Mouse (Mus musculus): ENCODE results near the gene Cmtm8. TPM values are rescaled to one million over a fixed set of nuclear protein-coding genes. Genes with fewer than 3 reads are reported as not detected.

Cmtm8 gene
- polyA plus RNA-seq, 1 experiment from 2014 or later: 13.2 TPM

GRCm38 (mm10) chr9:114785432-114786125 is 58.4 kb downstream of the Cmtm8 start:
- ATAC-seq (ENCODE audit: insufficient number of reproducible peaks, insufficient read depth, low FRiP score, low TSS enrichment, low read depth): no peak
- Histone ChIP-seq H3K27ac (peak overlapping the region; percentile 74), H3K27me3 (no peaks in the 10 kb centered on the region), H3K4me3 (no peak overlapping the region), H3K9me3 (0 out of 2 replicates have a peak, but pooled peaks cover 3% of the 10 kb centered on the region), H3K9ac (peak overlapping the region; percentile 17; the same call in 1 of the 2 replicates), H3K36me3 (no peaks in the 10 kb centered on the region), H3K4me1 (peaks cover 10% of the 10 kb centered on the region), H3K4me2 (peak overlapping the region; percentile 12; the same call in 1 of the 2 replicates)
- WGBS: 11% methylated on average over 16 of the region's 16 CpGs

DNA sequence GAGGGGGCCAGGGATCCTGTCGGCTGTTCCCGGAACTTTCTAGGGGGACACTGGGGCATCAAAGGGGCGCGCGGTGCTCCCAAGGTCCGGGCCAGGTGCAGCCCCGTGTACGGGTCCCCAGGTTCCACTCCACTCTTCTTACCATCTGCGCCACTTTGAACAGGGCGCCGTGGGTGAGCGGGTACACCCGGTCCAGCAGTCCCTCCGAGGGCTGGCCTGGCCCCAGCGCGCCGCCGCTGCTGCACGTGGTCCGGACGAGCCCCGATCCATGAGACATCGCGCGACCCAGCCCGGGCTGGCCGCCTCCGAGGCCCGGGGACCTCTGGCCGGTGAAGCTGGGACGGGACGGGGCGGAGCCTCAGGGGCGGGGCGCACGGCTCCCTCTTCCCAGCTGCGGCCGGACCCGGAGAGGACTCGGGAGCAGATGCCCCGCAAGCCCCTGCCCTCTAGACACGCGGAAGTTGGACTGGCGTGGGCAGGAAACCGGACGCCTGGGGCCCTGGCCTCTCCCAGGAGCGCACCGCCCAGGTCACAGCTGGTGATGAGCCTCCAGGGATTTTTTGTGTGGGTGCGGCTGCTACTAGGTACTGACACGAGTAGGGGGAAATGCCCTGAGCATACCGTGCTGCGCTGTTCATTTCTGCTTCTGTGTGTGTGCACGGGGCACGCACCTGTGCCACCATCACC is 62.3 kb downstream of the Cmtm8 start, which contains the start of gene Cmtm7:
Gene Cmtm7, minus strand, starts transcription at position 331 of the 687 bp plus-strand sequence.
- Histone ChIP-seq H3K9ac (peak within 1 kb of the TSS; percentile 88), H3K9me3 (no peaks in the 10 kb centered on the region), H3K4me1 (peaks cover 20% of the 10 kb centered on the region), H3K27me3 (no peaks in the 10 kb centered on the region), H3K4me2 (peak within 1 kb of the TSS; percentile 90), H3K36me3 (no peaks in the 10 kb centered on the region), H3K4me3 (peak within 1 kb of the TSS; percentile 71), H3K27ac (peak within 1 kb of the TSS; percentile 90)
- peak; percentile 73 for ATAC-seq (ENCODE audit: insufficient number of reproducible peaks, insufficient read depth, low FRiP score, low TSS enrichment, low read depth)
- WGBS: under 1% methylated on average over 54 of the region's 54 CpGs

DNA sequence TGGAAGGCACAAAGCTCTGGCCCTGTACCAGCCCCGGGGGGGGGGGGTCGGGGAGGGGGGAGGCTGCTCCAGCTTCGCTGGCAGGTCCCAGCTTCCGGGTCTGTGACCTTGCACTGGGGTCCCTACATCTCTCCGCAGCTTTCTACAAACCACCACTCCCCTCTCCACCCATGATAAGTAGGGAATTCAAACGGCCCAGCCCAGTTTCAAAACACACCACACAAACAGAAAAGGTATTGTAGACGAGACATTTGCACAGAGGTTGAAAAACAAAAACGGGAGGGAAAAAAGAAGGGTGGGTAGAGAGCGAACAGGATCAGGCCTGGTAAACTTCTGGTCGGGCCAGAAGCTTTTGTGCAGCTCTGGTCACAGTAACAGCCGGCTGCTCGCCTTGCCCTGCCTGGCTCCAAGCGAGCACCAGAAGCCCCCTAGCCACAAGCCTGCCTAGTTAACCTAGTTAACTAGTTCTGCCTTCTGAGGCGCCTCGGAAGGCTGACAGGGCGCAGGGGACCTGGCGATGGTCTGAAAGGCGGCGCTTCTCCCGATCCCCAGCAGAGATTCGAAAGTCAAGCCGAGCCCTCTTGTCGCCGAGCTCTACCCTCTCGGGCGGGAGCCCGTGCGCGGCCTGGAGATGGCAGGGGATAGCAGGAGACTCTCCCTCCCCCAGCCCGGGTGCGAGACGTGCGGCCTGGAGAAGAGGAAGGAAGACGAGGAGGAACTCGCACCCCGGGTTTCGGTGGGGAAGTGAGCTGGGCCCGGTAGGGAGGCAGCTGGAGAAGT is 63.0 kb downstream of the Cmtm8 start:
- Histone ChIP-seq H3K27me3 (no peaks in the 10 kb centered on the region), H3K4me2 (peak overlapping the region; percentile 90), H3K36me3 (no peaks in the 10 kb centered on the region), H3K9me3 (no peaks in the 10 kb centered on the region), H3K27ac (peak overlapping the region; percentile 90), H3K9ac (peak overlapping the region; percentile 88), H3K4me3 (peak overlapping the region; percentile 71), H3K4me1 (peaks cover 26% of the 10 kb centered on the region)
- 0 out of 2 replicates have a peak, but pooled peaks have one; percentile 5 for ATAC-seq (ENCODE audit: insufficient number of reproducible peaks, insufficient read depth, low FRiP score, low TSS enrichment, low read depth)
- under 1% methylated on average over 36 of the region's 38 CpGs for WGBS

- H3K36me3 ChIP-seq: no peaks in the 10 kb centered on the region
- H3K4me3 ChIP-seq: peak overlapping the region; percentile 71
- no peaks in the 10 kb centered on the region for H3K27me3 ChIP-seq
- 34% methylated on average over 23 of the region's 23 CpGs for WGBS
- H3K27ac ChIP-seq: peak overlapping the region; percentile 90
- peak overlapping the region; percentile 90 for H3K4me2 ChIP-seq
- peak overlapping the region; percentile 88 for H3K9ac ChIP-seq
- no peaks in the 10 kb centered on the region for H3K9me3 ChIP-seq
- ATAC-seq (ENCODE audit: insufficient number of reproducible peaks, insufficient read depth, low FRiP score, low TSS enrichment, low read depth): no peak
- peaks cover 26% of the 10 kb centered on the region for H3K4me1 ChIP-seq
Measured at GRCm38 (mm10) chr9:114779984-114780745, 63.8 kb downstream of the Cmtm8 start.

DNA sequence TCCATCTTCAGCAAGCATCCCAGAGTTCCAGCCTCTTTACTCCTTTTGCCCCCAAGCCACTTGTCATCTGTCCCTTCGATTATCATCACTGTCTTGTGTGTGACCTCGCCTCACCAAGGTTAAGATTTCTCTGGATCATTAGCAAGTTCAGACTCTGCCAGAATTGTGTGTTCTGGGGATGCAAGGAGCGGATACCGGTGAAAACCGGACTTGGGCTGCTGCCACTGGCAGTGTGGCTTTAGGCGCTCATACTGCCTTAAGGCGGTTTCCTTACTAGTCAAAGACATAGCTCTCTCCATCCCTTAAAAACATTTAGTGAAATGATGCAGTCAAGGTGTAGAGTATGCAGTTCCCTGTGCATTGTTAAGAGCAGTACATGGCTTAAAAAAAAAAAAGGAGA is 65.1 kb downstream of the Cmtm8 start:
- Histone ChIP-seq H3K9ac (no peak overlapping the region), H3K4me1 (peaks cover 31% of the 10 kb centered on the region), H3K36me3 (no peaks in the 10 kb centered on the region), H3K27me3 (no peaks in the 10 kb centered on the region), H3K27ac (no peak overlapping the region), H3K4me2 (no peak overlapping the region), H3K9me3 (no peaks in the 10 kb centered on the region), H3K4me3 (no peak overlapping the region)
- 87% methylated on average over 7 of the region's 7 CpGs for WGBS
- ATAC-seq (ENCODE audit: insufficient number of reproducible peaks, insufficient read depth, low FRiP score, low TSS enrichment, low read depth): no peak

DNA sequence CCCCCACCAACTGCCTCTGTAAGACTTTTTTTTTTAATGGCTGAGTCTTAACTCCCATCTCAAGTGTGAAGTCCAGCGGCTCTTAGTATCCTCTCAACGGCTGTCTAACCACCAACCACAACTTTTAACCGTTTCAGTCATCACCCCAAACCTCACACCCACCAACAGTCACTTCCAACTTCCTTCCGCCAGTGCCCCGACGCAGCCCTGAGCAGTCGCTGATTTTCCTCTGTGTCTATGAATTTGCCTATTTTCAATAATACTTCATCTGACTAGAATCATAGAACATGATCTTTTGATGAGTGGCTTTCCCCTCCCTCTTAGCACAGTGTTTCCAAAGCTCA is 65.9 kb downstream of the Cmtm8 start:
- Histone ChIP-seq H3K9ac (no peak overlapping the region), H3K27me3 (no peaks in the 10 kb centered on the region), H3K4me2 (no peak overlapping the region), H3K9me3 (no peaks in the 10 kb centered on the region), H3K4me3 (no peak overlapping the region), H3K4me1 (peaks cover 31% of the 10 kb centered on the region), H3K27ac (no peak overlapping the region), H3K36me3 (no peaks in the 10 kb centered on the region)
- 82% methylated on average over 7 of the region's 7 CpGs for WGBS
- no peak for ATAC-seq (ENCODE audit: insufficient number of reproducible peaks, insufficient read depth, low FRiP score, low TSS enrichment, low read depth)

DNA sequence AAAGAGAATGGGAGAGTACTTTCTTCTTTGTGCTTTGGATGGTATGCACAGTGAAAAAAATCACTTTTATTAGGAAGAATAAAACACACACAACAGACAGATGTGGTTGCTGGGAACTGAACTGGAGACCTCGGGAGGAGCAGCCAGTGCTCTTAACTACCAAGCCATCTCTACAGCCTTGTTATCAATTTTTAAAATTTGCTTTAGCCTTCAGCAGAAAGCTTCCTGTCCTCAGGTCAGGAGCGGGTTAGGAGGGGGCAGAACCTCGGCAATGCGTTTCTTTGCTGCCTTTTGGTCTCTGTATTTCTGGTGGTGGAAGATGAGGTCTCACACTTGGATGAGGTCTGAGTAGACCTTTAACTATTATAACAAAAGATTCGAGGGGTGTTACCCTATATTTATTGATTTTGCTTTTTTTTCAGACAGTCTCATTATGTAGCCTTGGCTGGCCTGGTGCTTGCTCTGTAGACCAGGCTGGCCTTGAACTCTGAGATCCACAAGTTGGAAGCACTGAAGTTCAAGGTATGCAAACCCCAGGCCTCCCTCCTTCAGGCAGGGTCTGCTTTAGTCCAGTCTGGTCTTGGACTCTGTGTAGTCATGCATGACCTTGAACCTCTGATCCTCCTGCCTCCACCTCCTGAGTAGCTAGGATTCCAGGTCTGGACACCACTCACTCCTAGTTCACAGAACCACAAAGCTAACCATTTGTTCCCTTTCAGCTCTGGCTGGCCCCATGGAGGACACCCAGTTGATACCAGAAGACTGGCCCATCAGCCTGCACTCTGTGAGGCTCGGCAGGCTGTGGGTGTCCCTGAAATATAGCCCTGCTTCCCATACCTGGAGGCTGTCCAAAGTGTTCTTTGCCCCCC is 66.5 kb downstream of the Cmtm8 start:
- 81% methylated on average over 6 of the region's 6 CpGs for WGBS
- H3K9ac ChIP-seq: no peak overlapping the region
- H3K4me1 ChIP-seq: peaks cover 31% of the 10 kb centered on the region
- H3K4me3 ChIP-seq: no peak overlapping the region
- no peaks in the 10 kb centered on the region for H3K27me3 ChIP-seq
- ATAC-seq (ENCODE audit: insufficient number of reproducible peaks, insufficient read depth, low FRiP score, low TSS enrichment, low read depth): no peak
- H3K36me3 ChIP-seq: peaks cover 4% of the 10 kb centered on the region
- no peak overlapping the region for H3K4me2 ChIP-seq
- 0 out of 2 replicates have a peak, but pooled peaks cover 4% of the 10 kb centered on the region for H3K9me3 ChIP-seq
- H3K27ac ChIP-seq: no peak overlapping the region

DNA sequence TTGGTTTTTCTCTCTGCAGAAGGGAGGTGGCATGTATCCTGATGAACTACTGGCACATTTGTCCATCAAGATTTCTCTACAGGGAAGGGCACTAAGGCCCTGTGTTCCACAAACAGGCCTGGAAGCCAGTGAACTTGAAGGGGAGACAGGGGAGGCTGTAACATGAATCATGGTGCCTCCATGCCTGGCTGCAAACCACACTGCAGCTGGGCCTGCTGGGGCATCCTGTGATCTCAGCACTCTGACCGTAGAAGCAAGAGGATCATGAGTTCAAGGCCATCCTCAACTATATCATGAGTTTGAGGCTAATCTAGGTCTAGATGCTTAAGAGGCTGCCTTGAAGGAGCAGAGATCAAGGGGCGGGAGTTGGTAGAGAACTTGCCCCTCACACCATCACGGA is 67.6 kb downstream of the Cmtm8 start:
- no peak for ATAC-seq (ENCODE audit: insufficient number of reproducible peaks, insufficient read depth, low FRiP score, low TSS enrichment, low read depth)
- H3K4me2 ChIP-seq: no peak overlapping the region
- H3K4me1 ChIP-seq: peaks cover 31% of the 10 kb centered on the region
- no peaks in the 10 kb centered on the region for H3K27me3 ChIP-seq
- 0 out of 2 replicates have a peak, but pooled peaks cover 7% of the 10 kb centered on the region for H3K9me3 ChIP-seq
- H3K4me3 ChIP-seq: no peak overlapping the region
- no peak overlapping the region for H3K27ac ChIP-seq
- WGBS: 93% methylated on average over 3 of the region's 3 CpGs
- no peak overlapping the region for H3K9ac ChIP-seq
- peaks cover 9% of the 10 kb centered on the region for H3K36me3 ChIP-seq

DNA sequence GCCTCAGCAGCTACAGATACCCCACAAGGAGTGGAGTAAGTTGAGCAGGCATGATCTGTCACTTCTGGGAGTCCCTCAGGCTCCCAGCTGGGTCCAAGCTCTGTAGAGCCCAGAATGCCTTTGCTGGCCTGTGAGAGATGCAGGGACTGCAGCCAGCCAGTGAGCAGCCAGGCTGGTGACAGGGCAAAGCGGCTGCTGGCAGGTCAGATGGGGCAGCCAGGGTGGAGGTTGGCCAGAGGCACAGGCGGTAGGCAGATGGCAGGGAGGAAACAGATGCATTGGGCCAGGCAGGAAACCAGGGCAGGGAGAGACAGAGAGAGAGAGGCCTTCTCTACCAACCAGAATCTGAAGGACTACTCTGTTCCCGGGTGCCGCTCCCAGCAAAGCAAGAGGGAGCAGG is 68.7 kb downstream of the Cmtm8 start:
- ATAC-seq (ENCODE audit: insufficient number of reproducible peaks, insufficient read depth, low FRiP score, low TSS enrichment, low read depth): no peak
- 65% methylated on average over 4 of the region's 4 CpGs for WGBS
- Histone ChIP-seq H3K9ac (peak overlapping the region; percentile 57), H3K36me3 (peaks cover 9% of the 10 kb centered on the region), H3K9me3 (0 out of 2 replicates have a peak, but pooled peaks cover 7% of the 10 kb centered on the region), H3K27ac (peak overlapping the region; percentile 68), H3K4me3 (no peak overlapping the region), H3K4me1 (peaks cover 26% of the 10 kb centered on the region), H3K27me3 (no peaks in the 10 kb centered on the region), H3K4me2 (no peak overlapping the region)

DNA sequence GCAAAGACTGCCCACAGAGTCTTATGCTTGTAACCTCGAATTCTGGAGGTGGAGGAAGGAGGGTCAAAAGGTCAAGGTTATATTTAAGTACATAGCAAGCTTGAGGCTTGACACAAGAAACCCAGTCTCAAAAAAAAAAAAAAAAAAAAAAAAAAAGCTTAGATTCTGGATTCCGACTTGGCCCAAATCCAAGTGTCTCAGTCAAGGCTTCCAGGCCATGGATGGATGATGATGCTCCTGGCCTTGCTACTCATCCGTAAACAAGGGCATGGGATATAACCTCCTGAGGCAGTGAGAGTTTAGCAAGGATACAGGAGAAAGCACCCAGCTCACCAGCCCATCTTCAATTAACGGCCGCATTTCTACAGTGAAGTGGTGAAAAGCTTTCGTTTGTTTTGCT is 69.3 kb downstream of the Cmtm8 start:
- Histone ChIP-seq H3K9me3 (0 out of 2 replicates have a peak, but pooled peaks cover 7% of the 10 kb centered on the region), H3K4me2 (no peak overlapping the region), H3K36me3 (peaks cover 13% of the 10 kb centered on the region), H3K4me3 (no peak overlapping the region), H3K27ac (peak overlapping the region; percentile 68; the same call in 1 of the 2 replicates), H3K27me3 (no peaks in the 10 kb centered on the region), H3K9ac (no peak overlapping the region), H3K4me1 (peaks cover 20% of the 10 kb centered on the region)
- WGBS: 74% methylated on average over 6 of the region's 6 CpGs
- ATAC-seq (ENCODE audit: insufficient number of reproducible peaks, insufficient read depth, low FRiP score, low TSS enrichment, low read depth): no peak

All from embryonic facial prominence, embryonic 13.5 days (tissue).